Mouse (Mus musculus) CD4-positive naive resting alpha-beta T cell, adult 76 days (primary cell): ENCODE measurements around the gene Cdk13. TPM values are rescaled to one million over a fixed set of nuclear protein-coding genes. Genes with fewer than 3 reads are reported as not detected.

Experiments
- total RNA-seq: library from RNA; stranded (reverse); gene quantifications from one replicate; pipeline ENCODE4 v1.2.4, GENCODE M21; 2023

Gene Cdk13
- 175 TPM for total RNA-seq

DNA sequence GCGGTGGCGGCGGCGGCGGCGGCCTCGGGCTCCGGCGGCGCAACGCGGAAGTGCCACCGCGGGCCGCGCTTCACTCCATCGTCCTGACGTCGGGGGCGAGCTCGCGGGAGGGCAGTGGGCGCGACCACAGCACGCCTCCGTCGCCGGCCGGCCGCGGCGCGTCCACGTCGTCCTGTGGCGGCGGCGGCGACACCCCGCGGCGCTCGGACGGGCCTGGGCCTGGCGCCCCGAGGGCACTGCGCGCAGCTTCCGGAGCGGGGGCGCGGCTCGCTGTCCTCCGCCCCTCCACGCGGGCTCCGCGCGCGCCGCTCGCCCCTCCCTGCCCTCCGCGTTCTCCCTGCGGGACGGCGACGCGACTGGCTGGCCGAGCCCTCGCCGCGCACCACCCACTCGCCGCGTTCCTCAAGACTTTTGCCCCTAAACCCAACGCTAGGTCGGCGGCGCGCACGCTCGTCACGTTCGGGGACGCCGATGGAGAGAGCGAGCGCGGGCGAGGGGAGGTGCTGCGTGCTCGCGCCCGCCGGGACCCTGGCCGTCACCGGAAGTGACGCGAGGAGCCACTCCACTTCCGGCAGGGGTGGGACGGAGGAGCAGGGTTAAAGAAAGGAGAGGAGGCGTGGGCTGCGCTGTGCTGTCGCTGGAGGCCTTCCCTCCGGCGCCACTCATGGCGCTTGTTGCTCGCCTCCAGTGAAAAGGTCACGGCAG lies at the start of gene Cdk13:
Cdk13 (minus strand) TSS at position 189 of the 705 bp plus-strand sequence.

DNA sequence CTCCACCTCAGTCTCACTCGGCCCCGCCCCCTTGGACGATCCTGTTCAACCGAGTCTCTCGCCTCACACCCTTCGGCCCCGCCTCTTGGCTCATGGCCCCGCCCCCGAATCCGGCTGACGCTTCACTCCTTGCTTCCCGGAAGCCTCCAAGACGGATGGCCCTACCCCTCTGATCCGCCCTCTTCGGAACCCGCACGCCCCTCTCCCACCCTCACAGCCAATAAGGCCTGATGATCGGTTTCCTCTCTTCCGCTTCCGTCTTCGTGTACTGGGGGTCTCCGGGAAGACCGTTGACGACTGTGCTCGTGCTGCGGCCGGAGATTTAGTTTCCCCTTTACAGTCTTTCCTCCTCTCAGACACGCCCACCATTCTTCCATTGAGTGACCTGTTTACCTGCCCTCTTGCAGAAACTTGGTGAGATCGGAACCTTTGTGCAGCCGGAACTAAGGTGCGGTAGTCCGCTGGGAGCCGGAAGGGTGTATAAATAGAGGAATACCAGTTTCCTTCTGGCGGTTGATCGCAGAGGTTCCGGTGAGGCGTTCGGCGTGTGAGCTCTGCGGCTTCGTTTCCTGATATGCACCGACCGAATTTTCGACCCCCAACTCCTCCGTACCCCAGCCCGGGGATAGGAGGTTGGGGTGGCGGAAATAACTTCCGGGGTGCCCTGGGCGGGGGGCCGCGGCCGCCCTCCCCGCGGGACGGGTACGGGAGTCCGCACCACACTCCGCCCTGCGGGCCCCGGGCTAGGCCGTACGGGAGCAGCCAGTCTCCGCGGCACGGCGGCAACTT lies 109.8 kb downstream of the Cdk13 start, which contains the start of the genes Mplkip and Sugct:
Mplkip (plus strand) TSS at position 282 of the 789 bp plus-strand sequence.
Sugct (minus strand) TSS at position 643 of the 789 bp plus-strand sequence.

Other genes starting within 250 kb of the Cdk13 start
- gene Mplkip, start 109.9 kb downstream of the Cdk13 start, total RNA-seq, result 21.0 TPM
- not detected for gene Sugct, start 109.5 kb downstream of the Cdk13 start, total RNA-seq
- 30.0 TPM for gene Rala, start 139.1 kb upstream of the Cdk13 start, total RNA-seq
- 9.6 TPM for gene Yae1d1, start 188.3 kb upstream of the Cdk13 start, total RNA-seq